Mouse (Mus musculus) spleen, adult 2 months (tissue): ENCODE measurements around the gene Stx19.

Source experiments
- CTCF ChIP-seq: fragments of 200-500 bp; IDR thresholded peaks from 2 replicates; pipeline ENCODE4 v1.5.1; 2011; ENCODE audit warnings: mild to moderate bottlenecking, inconsistent platforms; ENCODE audit not compliant: insufficient read depth, insufficient read length, insufficient replicate concordance; ENCODE audit errors: extremely low read depth
- POLR2A ChIP-seq: fragments of 200-500 bp; IDR thresholded peaks from 2 replicates; pipeline ENCODE4 v1.6.1; 2011; ENCODE audit warnings: low read depth, low read length, inconsistent platforms

DNA sequence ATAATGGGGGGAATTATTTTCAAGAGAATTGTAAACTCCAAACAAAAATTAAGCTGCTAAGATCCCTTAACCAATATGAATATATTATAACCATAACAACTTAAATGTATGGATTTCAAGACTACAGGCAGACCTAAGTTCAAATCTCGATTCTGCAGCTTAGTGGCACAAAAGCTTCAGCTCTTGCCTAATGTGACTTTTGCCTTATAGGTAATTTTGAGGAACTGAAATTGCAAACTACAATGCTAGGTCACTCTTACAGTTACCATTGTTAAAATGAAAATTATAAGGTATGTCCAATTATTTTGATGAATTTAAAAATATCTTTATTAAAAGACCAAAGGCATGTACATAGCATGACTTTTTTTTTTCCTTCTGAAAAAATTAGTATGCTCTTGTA, 17.9 kb upstream of the Stx19 start:
- TF ChIP-seq POLR2A = no peak
- no peak for TF ChIP-seq CTCF
